15 mouse cellular contexts compared by ENCODE assay signal in the genomic region with DNA sequence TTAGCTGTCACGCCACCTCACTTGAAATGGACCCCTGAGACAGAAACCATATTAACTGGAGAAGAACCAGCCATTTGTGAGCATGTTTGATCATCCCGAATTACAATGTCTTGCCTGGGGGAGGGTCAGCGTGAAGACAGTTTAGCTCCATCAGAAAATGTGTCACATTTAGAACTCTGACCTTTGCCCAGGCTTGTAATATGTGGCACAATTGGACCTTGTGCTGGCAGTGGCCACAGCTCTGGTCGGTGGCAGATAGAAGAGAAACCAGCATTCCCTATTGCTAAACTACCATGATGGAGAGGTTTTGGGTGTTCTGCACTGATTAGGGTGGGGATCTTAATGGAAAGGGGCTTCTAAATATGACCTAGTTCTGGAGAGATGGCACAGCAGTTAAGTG.
"Had no signal": no experiment of that assay in that cellular context is flagged by ENCODE, and none has a peak within 500 bp of the region (broad histone marks: within the 10 kb centered on the region; RNA-seq: fewer than 3 reads in every experiment).

No protein-coding gene starts in this region.

- H3K4me1 ChIP-seq: stomach, embryonic 15.5 days had no signal

- H3K9ac ChIP-seq: liver, embryonic 14.5 days; midbrain, embryonic 12.5 days; neural tube, embryonic 13.5 days; stomach, embryonic 15.5 days had no signal

- DNase-seq: kidney, adult 11 months; left cerebral cortex, postnatal 4 days; lung, adult 2 months; retina, postnatal 1 day; right cerebral cortex, postnatal 4 days; thymus, adult 2 months; thymus, postnatal 25 days had no signal

- H3K36me3 ChIP-seq: midbrain, embryonic 12.5 days; neural tube, embryonic 13.5 days; stomach, embryonic 15.5 days had no signal

- H3K9me3 ChIP-seq: midbrain, embryonic 12.5 days; neural tube, embryonic 13.5 days; stomach, embryonic 15.5 days had no signal

- H3K4me2 ChIP-seq: midbrain, embryonic 12.5 days; neural tube, embryonic 13.5 days; stomach, embryonic 15.5 days had no signal

- H3K27me3 ChIP-seq: megakaryocyte, embryonic 14.5 days; midbrain, embryonic 12.5 days; neural tube, embryonic 13.5 days; stomach, embryonic 15.5 days had no signal

- H3K27ac ChIP-seq: liver, embryonic 14.5 days; macrophage; midbrain, embryonic 12.5 days; neural tube, embryonic 13.5 days; stomach, embryonic 15.5 days had no signal

- H3K4me3 ChIP-seq: megakaryocyte, embryonic 14.5 days; midbrain, embryonic 12.5 days; neural tube, embryonic 13.5 days; stomach, embryonic 15.5 days had no signal

- ATAC-seq: lung, postnatal 0 days; midbrain, embryonic 16.5 days had no signal
